Mouse (Mus musculus) ovary, adult 18-20 months (tissue): Measurements from ENCODE around the gene Dnmt1.

ENCODE experiments used
- DNase-seq: peaks from one replicate; pipeline ENCODE4 v3.0.0; 2022; ENCODE audit warnings: low spot score, mixed read lengths

Gene Dnmt1

GRCm38 (mm10) chr9:20976961-20977689 is 17.4 kb upstream of the Dnmt1 start:
- no peak for DNase-seq

GRCm38 (mm10) chr9:20976216-20976960 is 16.7 kb upstream of the Dnmt1 start, which contains the start of gene S1pr2:
S1pr2 (minus strand) TSS chr9:20976781.
- peak; percentile 71 for DNase-seq

GRCm38 (mm10) chr9:20975431-20976215 is 15.9 kb upstream of the Dnmt1 start:
- peak; percentile 36 for DNase-seq

DNA sequence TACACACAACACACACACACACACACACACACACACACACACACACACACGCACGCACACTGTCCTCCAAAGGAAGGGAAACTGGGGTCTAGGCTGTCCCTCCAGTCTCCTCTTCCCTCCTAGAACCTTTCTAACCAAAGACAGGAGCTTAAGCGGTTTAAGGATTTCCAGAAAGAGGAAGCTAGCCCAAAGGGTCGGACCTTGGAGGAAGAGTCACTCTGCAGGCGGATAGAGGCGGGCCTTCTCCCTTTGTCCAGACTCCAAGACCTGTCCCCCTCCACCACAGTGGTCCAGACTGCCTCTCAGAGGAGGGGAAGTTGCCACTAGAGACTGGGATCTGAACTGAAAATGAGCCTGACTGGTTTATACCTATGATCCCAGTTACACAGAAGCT is 14.0 kb upstream of the Dnmt1 start:
- no peak for DNase-seq

DNA sequence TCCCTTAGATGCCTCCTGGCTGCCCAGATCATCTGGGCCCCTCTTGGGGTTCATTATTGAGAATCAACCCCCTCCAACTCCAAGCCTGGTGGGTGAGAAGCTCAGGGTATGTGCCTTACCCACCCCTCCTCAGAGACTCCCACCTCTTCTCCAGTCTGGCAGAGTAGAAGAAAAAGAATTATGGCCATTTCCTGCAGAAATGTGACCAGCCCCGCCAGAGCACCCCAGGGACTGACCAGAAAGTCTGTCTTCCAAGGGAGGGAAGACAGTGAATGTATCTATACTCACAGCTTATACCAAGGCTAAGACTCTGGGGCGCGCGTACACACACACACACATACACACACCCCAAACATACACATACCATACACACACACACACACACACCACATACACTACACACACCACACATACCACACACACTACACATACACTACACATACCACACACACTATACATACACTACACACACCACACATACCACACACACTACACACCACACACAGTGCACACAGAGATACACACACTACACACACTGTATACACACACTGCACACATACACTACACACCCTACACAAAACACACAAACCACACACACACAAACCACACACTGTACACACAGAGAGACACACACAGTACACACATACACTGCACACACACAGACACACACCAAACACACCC is 13.5 kb upstream of the Dnmt1 start:
- DNase-seq = no peak

- peak; percentile 25 for DNase-seq
Measured at GRCm38 (mm10) chr9:20972141-20972992, 12.7 kb upstream of the Dnmt1 start.

GRCm38 (mm10) chr9:20971751-20972140 is 12.1 kb upstream of the Dnmt1 start:
- no peak for DNase-seq

DNA sequence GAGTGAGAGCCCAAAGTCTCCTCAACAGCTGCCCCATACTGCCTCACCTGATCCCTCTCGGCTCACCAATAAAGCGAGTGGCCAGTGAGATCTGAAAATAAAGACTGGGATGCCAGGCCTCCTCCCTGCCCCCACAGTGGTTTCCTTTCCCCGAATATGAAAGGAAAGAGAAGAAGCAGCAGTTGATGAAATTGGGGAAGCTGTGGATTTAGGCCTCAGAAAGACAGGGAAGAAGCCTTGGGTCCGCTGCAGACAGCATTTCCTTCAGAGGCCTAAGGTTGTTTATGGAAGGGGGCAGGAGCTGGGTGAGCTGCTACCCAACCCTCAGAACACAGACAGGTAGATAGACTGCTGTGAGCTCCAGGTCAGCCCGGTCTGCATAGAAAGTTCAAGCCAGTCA is 7.1 kb upstream of the Dnmt1 start:
- DNase-seq = no peak

DNA sequence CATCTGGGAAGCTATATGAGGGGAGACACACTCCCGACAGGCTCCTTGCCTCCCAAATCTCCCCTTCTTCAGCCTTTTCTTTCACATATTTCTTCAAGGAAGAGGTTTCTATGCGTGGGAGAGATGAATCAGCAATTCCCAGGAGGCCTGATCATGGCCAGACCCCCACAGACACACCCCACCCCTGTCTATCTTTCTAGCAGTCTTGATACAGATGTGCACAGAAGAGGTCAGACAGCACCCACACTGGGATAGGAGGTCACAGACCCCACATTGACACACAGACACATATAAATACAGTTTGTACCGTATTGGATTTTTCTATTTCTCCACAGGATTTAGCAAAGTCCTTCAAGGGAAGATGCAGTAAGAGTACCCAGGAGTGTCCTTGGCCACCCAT is 6.3 kb upstream of the Dnmt1 start:
- no peak for DNase-seq

GRCm38 (mm10) chr9:20965606-20966005 is 5.9 kb upstream of the Dnmt1 start:
- peak; percentile 41 for DNase-seq

DNA sequence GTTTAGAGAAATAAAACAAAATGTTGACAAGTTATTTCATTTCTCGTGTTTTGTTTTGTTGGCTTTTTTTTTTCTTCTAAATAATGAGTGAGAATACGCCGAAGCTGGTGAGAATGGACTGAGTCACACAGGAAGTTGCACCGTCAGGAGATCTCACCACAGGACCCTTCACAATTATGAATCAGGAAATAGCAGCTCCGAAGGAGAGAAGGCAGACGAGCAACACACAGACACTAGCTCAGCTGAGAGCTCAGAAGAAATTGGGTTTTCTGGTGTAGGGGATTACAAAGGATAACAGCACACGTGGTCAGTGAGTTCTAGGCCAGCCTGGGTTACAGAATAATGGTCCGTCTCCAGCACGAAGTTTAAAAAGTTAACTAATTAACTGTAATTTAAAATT is 1.9 kb upstream of the Dnmt1 start:
- DNase-seq = no peak

DNA sequence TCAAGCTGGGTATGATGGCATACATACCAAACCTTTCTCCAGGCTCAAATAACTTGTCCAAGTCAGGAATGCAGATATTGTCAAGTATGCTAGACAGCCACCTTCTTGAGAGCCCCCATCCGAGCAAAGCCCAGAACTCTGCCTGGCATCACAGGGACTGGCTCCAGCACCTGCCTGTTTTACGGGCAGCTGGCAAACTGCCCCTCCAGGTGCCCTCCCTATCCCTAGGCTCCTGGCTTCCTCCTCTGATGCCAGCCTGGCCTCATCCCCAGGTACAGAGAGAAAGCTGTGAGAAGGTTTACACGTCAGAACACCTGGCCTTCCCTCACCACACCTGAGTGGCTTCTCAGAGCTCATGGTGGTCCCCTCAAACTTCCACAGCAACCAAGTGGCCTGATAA is 2.7 kb downstream of the Dnmt1 start:
- no peak for DNase-seq

DNA sequence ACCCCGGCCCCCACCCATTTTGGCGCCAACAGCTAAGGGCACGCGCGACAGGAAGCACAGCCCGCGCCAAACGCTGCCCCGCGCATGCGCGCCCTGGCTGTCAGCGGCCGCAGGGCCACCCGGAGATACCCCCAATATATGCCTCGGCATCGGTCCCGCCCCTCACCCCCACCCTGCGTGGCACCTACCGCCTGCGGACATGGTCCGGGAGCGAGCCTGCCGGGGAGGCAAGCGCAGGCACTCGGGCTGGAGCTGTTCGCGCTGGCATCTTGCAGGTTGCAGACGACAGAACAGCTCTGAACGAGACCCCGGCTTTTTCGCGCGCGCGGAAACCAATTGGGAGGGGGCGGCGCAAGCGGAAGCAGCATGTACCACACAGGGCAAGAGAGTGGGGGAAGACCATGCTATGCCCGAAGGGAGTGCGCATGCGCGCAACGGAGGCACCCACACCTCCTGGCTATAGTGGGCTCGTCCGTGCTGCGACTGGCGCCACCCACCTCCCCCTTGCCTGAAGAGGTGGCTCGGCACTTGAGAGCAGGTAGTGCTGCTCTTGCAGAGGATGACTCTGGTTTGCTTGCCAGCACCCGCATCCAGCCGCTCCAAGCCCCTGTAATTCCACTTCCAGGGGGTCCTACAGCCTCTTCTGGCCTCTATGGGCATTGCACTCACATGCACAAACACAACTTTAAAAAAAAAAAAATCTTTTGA is 7.0 kb downstream of the Dnmt1 start:
- peak; percentile 96 for DNase-seq

DNA sequence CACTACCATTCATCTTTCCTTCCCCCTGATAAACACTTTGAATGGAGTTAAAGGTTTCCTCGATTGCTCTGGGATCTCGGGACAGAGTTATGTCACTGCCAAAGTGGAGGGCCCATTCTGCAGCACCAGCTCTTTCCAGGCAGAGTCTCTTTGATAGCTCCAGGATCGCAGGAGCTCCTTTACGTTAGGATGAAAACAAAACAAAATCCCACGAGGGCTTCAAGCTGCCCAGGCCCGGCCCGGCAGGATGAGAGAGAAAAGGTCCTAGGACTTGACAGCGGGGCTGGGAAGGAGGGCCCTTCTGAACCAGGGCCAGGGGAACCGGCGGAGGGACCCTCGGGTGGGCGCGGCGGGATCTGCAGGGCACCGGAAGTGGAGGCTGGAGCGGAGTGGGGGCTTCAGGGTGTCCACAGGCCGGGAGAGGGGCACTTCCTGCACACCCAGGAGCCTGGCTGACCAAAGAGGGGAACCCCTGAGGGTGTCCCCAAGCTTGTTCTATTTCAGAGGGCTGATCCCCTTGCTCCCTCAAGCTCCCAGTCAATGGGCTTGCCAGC is 7.6 kb downstream of the Dnmt1 start:
- no peak for DNase-seq

DNA sequence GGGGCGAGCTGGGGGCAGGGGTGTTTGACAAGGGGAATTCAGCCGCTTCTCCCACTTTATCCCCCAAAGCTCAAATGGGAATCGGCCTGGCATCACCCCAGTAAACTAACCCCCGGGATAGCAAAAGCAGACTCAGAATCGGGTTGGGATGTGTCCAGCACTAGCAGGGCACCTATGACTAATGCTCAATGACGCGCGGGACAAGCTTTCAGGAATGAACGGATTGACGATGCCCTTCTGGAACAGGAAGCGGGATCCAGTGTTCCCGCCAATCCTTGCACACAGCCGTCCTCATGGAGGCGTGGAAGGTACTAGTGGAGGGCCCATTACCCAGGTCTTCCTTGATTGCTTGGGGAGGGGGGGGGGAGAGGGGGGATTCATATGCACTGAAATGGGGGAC is 8.2 kb downstream of the Dnmt1 start:
- no peak for DNase-seq

GRCm38 (mm10) chr9:20950419-20950818 is 9.3 kb downstream of the Dnmt1 start:
- no peak for DNase-seq

DNA sequence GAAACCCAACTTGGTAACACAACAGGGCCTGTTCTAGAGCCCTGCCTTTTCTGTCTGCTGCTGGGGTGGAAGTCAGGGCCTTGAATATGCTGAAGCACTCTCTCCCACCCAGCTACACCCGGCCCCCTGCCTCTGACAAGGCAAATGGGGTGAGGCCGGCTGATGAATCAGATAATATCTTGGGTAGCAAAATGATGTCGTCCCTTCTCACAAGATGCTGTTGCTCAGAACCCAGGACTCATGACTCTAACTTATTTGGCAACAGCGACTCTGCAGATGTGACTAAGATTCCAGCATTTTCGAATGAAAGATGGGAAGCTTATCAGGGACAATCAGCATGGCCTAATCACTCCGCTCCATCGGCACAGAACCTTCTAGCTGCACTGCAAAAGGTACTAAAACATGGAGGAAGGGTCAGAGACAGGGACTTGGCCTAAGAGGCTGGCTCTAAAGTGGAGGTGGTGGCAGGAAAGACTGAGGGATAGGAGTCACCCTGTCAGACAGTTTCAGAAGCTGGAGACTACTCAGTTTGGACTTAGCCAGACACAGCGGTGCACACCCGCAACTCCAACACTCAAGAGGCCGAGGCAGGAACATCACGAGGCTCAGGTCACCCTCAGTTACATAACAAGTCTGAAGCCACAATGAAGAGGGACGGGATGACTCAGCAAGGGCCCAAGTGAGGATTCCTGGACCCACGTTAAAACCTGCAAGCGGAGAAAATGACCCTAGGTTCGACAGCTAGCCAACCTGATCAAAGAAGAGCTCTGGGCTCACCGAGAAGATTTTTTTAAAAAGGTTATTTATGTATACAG is 13.4 kb downstream of the Dnmt1 start:
- no peak for DNase-seq

- DNase-seq = no peak
Measured at GRCm38 (mm10) chr9:20944697-20945370, 14.9 kb downstream of the Dnmt1 start.

DNA sequence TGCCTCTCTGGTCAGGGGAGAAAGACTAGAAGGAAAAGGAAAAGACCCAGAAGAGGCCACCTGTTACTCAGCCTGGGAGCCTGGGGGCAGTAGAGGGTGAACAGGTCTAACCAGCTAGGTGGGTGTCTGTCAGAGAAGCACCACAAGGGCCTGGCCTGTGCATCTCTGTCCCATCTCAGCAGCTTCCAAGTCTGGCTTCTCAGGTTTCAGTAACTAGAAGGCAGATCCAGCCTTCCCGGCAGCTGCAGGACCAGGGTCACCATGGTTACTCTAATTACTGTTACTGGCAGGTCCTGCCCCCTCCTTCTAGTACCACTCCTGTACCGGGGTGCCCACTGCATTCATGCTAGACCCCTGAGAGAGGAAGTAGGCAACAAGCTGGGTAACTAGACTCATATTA is 15.8 kb downstream of the Dnmt1 start:
- no peak for DNase-seq
